Mouse (Mus musculus) cerebellum, adult 2 months (tissue): ENCODE measurements at regions not wholly inside any gene's neighbourhood (a gene's known extent, or its start where the extent isn't known, plus 50 kb on each side); places are given as distances from the start of the nearest gene placed in this dataset.

Source experiments
- CTCF ChIP-seq: fragments of 200-500 bp; IDR thresholded peaks from 2 replicates; pipeline ENCODE4 v1.5.1; 2011; ENCODE audit warnings: low read depth, mild to moderate bottlenecking, control low read depth, low read length, moderate library complexity, borderline replicate concordance; ENCODE audit not compliant: insufficient read depth
- POLR2A ChIP-seq: fragments of 200-500 bp; IDR thresholded peaks from 2 replicates; pipeline ENCODE4 v1.6.1; 2011; ENCODE audit warnings: low read length, control low read depth, borderline replicate concordance; ENCODE audit not compliant: insufficient read depth

DNA sequence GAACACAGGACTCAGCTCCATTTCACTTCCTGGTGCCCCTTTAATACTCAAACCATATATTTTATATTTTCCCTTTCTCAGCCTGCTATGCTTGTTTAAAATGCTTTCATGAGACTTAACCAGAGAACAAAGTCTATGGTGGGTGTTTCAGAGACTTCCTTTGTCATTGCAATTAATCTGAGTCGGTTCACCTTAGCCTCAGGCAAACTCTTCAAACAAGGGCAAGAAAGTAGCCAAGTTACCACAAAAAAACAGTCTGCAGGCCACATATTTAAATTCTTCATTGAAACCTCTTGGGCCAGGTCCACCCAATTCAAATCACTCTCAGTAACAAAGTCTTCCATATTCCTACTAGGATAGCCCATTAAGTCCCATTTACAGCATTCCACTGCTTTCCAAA lies 70.8 kb downstream of the Dio3 start:
- TF ChIP-seq CTCF: no peak
- TF ChIP-seq POLR2A: no peak
